Mouse (Mus musculus): ENCODE data around the gene AK157302.
"Not testable (repeated sequence)": the region's sequence is repeated elsewhere in the genome, so short reads cannot be mapped to it uniquely, and the experiment has no call there.

DNA sequence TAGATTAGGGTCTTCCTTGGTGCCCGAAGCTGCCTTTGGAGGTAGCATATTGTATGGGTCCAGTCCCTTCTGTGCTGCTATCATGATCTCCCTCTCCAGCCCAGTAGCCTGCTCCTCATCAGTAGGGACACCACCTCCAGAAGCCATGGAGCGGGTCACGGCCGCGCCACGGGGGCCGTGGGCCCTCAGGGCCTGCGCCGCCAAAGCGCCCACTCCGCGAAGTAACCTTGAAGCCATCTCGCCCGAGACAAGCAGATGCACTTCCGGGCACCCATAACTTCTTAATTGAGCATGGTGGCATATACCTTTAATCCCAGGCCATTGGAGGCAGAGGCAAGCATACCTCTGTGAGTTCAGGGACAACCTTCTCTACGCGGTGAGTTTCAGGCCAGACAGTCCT is 6.2 kb downstream of the AK157302 start, which contains the start of gene Gm11273:
- TF ChIP-seq POLR2A (IDR thresholded peaks at IDR 0.05; ENCODE audit: borderline replicate concordance, control insufficient read depth, low read depth, low read length); CTCF (IDR thresholded peaks at IDR 0.05; ENCODE audit: control insufficient read depth, insufficient read depth, low read length): not testable (repeated sequence)

All from bone marrow, adult 2 months (tissue).